Mouse (Mus musculus) ovary, postnatal 14 days (tissue): ENCODE results near the gene Gm42669.

Source experiments
- DNase-seq: peaks from one replicate; pipeline ENCODE4 v3.0.0; 2022; ENCODE audit warnings: low spot score

Gene Gm42669

DNA sequence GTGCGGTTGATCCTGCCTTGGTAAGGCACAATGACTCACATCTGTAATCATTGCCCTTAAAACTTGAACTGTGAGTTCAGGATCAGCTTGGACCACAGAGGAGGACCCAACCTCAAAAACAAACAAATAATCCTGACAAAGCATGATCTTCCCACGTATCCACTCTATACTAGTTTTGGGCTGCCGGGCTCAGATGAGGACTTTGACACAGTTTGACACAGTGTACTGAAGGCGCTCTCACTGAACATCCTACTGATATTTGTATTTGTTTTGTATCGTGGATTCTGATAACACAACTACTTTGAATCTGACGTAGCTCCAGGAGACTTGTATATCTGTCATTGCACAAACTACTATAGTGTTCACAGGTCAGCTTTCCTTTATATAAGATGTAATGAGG lies 14.0 kb downstream of the Gm42669 start:
- no peak for DNase-seq

GRCm38 (mm10) chr5:107521897-107522296 lies 14.5 kb downstream of the Gm42669 start:
- no peak for DNase-seq

GRCm38 (mm10) chr5:107524281-107524680 lies 16.9 kb downstream of the Gm42669 start:
- DNase-seq: no peak

GRCm38 (mm10) chr5:107528856-107529255 lies 21.4 kb downstream of the Gm42669 start:
- DNase-seq: no peak

- no peak for DNase-seq
These were observed 26.2 kb downstream of the Gm42669 start for GRCm38 (mm10) chr5:107533590-107533989.

DNA sequence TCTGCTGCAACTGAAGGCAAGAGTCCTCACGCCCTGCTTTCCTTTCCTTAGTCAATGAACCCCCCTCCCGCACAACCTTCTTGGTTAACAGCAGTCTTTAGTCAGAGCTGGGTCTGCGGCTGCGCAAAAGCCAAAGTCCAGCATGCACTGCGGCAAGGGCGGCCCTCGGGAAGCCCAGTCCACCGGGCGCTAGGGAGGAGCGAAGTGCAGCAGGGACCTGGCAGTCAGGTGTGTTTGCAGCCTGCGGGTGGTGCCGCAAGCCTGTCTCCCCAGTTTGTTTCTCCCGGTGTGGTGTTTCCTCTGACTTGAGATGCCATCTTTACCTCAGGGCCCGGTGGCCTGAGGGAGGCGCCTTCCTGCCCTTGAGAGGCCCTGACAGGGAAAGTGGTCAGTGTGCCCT lies 27.2 kb downstream of the Gm42669 start, which contains the start of gene 1700028K03Rik:
TSS of gene 1700028K03Rik (plus strand) at position 129 of the 400 bp plus-strand sequence.
- no peak for DNase-seq

DNA sequence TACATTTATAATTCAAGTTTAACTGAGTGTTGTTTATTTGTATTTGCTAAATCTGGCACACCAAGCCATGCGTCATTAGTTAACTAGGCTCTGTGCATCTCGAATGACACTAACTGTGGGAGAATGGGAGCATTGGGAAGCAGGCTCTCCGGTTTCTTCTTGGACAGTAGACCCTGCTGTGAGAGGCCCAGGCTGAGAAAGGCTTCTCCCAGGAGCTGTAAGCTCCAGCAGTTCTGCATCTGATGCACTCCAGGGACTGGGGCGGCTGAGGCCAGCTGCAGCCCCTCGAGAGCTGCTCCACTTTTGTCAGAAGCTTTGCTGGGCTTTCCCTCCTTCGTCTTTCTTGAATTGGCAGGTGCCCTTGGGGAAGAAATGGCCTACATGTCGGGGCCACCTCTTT lies 34.3 kb downstream of the Gm42669 start:
- DNase-seq: no peak

- no peak for DNase-seq
These were observed 38.5 kb downstream of the Gm42669 start for GRCm38 (mm10) chr5:107545927-107546326.

- DNase-seq: no peak
These were observed 40.5 kb downstream of the Gm42669 start for GRCm38 (mm10) chr5:107547955-107548354.

- no peak for DNase-seq
These were observed 41.0 kb downstream of the Gm42669 start for GRCm38 (mm10) chr5:107548444-107548843.

- DNase-seq: no peak
These were observed 46.9 kb downstream of the Gm42669 start for GRCm38 (mm10) chr5:107554336-107554735.

DNA sequence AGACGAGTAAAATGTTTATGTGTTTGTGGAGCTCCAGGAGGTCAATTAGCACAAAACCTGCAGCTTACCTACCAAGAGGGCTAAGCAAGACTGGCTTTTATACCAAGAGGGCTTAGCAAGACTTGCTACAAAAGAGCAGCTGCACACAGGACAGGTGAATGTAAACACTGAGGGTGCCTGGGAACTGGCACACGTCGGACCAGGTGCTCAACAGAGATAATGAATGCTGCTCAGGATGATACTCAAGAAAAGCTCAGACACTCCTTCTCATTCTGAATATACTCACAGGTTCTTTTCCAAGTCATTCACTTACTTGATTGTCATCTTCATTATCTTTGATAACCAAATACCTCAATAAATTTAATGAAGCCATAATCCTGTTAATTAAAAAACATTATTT lies 49.5 kb downstream of the Gm42669 start:
- no peak for DNase-seq

DNA sequence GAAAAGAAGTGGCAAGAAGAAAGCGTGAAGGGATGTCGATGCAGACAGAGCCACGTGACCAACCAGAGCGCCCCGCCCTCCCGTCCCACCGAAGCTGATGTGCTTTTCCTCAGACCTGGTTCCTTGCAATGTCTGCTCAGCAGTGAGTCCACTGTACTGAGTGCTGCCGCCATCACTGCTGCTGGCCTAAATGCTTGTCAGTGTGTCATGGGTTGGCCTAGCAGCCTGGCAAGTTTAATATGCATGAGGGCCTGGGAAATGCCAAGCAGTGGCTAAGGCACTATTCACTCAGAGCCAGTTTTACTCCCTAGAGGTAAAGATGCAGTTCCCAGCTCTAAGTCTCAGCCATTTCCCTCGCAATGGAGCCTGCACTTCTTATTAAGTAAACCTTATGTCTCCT lies 61.7 kb downstream of the Gm42669 start:
- DNase-seq: no peak

GRCm38 (mm10) chr5:107597301-107598077 lies 90.1 kb downstream of the Gm42669 start, which contains the start of the genes Rpap2 and Glmn:
Gene Rpap2, plus strand, starts transcription at chr5:107597373.
Gene Glmn, minus strand, starts transcription at chr5:107597888.
- peak; percentile 81 for DNase-seq

DNA sequence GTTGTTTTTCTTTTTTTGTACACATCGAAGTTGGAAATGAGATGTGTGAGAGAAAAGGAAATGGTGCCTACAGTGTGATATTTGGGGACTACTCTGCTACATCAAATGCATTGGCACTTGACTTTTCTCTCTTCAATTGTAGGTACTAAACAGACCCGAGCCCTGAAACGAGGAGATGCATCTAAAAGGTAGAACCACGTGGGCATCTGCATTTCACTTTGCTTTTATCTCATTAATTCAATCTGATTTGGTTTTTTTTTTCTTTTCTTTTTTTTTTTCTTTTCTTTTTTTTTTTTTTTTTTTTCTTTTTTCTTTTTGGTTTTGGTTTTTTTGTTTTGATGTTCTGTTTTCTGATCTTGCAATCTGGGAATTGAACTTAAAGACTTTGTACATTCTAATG lies 91.0 kb downstream of the Gm42669 start:
- DNase-seq: no peak

DNA sequence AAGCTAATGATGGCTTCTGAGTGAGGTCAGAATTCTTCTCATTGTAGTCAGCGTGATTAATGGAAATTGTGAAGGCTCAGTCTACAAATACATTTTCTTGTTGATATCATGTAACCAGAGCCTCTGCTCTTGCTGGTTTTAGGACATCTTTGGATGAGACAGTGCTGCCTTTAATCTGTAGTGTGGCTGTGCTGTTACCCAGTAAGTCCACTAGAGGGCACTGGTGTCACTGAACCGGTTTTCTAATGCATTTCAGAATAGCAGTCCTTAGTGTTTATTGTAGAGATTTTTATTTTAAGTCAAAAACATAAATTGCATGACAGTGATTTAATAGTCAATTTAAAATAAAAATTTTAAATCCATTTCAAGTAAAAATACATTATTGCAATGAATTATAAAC lies 103.8 kb downstream of the Gm42669 start:
- DNase-seq: peak; percentile 50

DNA sequence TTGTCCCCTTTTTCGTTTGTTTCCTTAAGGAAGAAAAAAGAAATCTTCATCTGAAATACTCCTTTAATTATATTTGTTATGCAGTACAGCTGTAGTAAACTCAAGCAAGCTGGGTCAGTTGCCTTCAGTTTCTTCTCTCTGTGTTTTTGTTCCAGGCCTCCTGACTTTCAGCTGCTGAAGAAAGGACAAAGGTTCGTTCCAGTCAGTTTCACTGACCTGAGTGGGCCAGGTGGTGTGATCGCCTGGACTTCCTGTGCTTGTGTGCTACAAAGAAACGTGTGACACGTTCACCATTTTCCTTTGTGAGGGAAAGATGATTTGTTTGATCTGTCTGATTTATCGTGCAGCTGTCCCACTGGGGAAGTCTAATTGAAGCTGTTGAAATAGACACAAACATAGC lies 110.6 kb downstream of the Gm42669 start:
- DNase-seq: no peak

DNA sequence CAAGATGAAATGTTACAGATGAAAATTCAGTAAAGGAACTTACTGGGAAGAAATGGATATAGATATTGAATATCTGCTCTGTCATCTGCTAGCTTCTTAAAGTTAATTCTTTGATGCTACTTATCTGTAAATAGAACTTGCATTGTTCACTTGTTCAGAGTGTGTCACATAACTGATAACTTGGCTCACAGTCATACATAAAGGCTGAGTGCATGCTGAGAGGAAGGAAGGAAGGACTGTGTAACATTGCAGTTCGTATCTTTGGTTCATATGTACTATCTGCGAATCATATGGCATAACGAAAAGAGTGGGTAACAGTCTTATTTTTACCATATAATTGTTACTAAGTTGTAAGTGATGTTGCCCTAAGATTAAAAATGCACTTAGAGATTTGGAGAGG lies 113.9 kb downstream of the Gm42669 start:
- no peak for DNase-seq
